Mouse (Mus musculus) small intestine, adult 2 months (tissue): Measurements from ENCODE around the gene Zfp26.

Source experiments
- CTCF ChIP-seq: fragments of 200-500 bp; IDR thresholded peaks from 2 replicates; pipeline ENCODE4 v1.5.1; 2012; ENCODE audit warnings: low read depth, mild to moderate bottlenecking, control low read depth, inconsistent platforms, low read length, moderate library complexity, mixed read lengths; ENCODE audit not compliant: insufficient replicate concordance, insufficient read length; ENCODE audit errors: extremely low read depth
- POLR2A ChIP-seq: fragments of 200-500 bp; IDR thresholded peaks from 2 replicates; pipeline ENCODE4 v1.6.1; 2012; ENCODE audit warnings: low read depth, mild to moderate bottlenecking, control low read depth, inconsistent platforms, low read length, moderate library complexity

DNA sequence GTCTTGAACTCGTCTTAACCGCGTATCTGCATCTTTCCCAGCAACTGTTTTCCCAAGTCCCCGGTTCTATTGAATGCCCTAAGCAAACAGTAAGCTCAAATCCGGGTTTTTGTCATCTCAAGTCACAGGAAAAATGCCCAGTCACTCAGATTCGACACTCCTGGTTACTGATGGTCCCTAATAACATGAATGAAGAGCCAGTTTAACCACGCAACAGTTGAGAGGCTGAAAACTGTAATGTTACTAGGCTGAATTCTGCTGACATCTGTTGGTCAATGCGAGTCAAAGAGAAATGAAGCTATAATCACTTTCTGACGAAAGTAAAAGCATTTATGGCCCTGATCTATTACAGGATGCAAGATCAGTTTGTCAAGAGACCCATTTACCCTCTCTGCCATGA is 33.3 kb upstream of the Zfp26 start:
- TF ChIP-seq CTCF = no peak
- TF ChIP-seq POLR2A = no peak
